24 mouse cellular contexts compared by ENCODE assay signal in genomic region chr15:81851375-81851774, GRCm38 (mm10). TPM values are rescaled to one million over a fixed set of nuclear protein-coding genes. Genes with fewer than 3 reads are reported as not detected.
DNase-seq lines count a peak whose midpoint lies in the region; ATAC-seq and TF ChIP-seq lines count a peak whose summit lies in the region.
"Had no signal": no experiment of that assay in that cellular context is flagged by ENCODE, and none has a peak within 500 bp of the region (broad histone marks: within the 10 kb centered on the region; RNA-seq: fewer than 3 reads in every experiment).

No protein-coding gene starts in this region.

- peaks cover 58% of the 10 kb centered on the region for H3K36me3 ChIP-seq in E14TG2a.4 (ENCODE audit: insufficient read depth, low read length)
- H3K36me3 ChIP-seq in heart, embryonic 11.5 days (ENCODE audit: control insufficient read depth, insufficient read depth, low read length): peaks cover 20% of the 10 kb centered on the region

- peak overlapping the region; percentile 63 for H3K4me3 ChIP-seq in E14TG2a.4 (replicated peaks; ENCODE audit: low read length)
- no peak overlapping the region for H3K4me3 ChIP-seq in cortical plate, adult 2 months (ENCODE audit: insufficient read depth, low read length)
- H3K4me3 ChIP-seq in heart, embryonic 11.5 days (ENCODE audit: low read depth, low read length): no peak overlapping the region
- H3K4me3 ChIP-seq: forebrain, embryonic 12.5 days; heart, embryonic 12.5 days; hindbrain, embryonic 13.5 days; layer of hippocampus, adult 2 months; limb, embryonic 13.5 days; neural tube, embryonic 13.5 days had no signal

- peak; percentile 95 for DNase-seq in heart, adult 11 months
- DNase-seq in heart, adult 9 months (ENCODE audit: low spot score in 2 of 2): no peak
- DNase-seq: adrenal gland, adult 2 months; cerebellum, postnatal 25 days; gastrocnemius, postnatal 14 days; heart, postnatal 14 days; kidney, adult 8-10 months; kidney, postnatal 14 days; layer of hippocampus, postnatal 36 days; lung, postnatal 10 days; right cerebral cortex, postnatal 14 days; spleen, adult 18-20 months had no signal

- no peak for TF ChIP-seq POLR2A in cortical plate, adult 2 months (IDR thresholded peaks at IDR 0.05; ENCODE audit: extremely low read depth, insufficient read depth, low read length)

- WGBS in heart, embryonic 11.5 days (ENCODE audit: insufficient replicate concordance): 94% methylated on average over 15 of the region's 15 CpGs

- H3K4me1 ChIP-seq in E14TG2a.4 (replicated peaks; ENCODE audit: low read depth, low read length): peaks cover 73% of the 10 kb centered on the region
- H3K4me1 ChIP-seq in cortical plate, adult 2 months (ENCODE audit: control insufficient read depth, insufficient read depth, low read length): 0 out of 2 replicates have a peak, but pooled peaks cover 2% of the 10 kb centered on the region
- peaks cover 4% of the 10 kb centered on the region; the same call in 1 of the 2 replicates for H3K4me1 ChIP-seq in heart, embryonic 11.5 days (ENCODE audit: control insufficient read depth, insufficient read depth, low read length)

- ATAC-seq in neutrophil, adult 5-6 weeks (ENCODE audit: extremely low read depth, insufficient number of reproducible peaks, low FRiP score, poor library complexity, severe bottlenecking): 0 out of 2 replicates have a peak, but pooled peaks have one; percentile 6
- ATAC-seq in erythroblast, adult 5-6 weeks (replicated peaks; ENCODE audit: low FRiP score, poor library complexity, severe bottlenecking): no peak
- ATAC-seq in heart, embryonic 11.5 days (replicated peaks; ENCODE audit: insufficient number of reproducible peaks, low FRiP score, low TSS enrichment): no peak
- ATAC-seq: inflammation-experienced regulatory T-cells, adult 6 months had no signal

- H3K27me3 ChIP-seq in E14TG2a.4 (ENCODE audit: insufficient read depth, low read length): no peaks in the 10 kb centered on the region
- no peaks in the 10 kb centered on the region for H3K27me3 ChIP-seq in heart, embryonic 11.5 days (ENCODE audit: control insufficient read depth, insufficient read depth, low read length)
- H3K27me3 ChIP-seq: forebrain, embryonic 12.5 days; heart, embryonic 12.5 days; hindbrain, embryonic 13.5 days; limb, embryonic 13.5 days; neural tube, embryonic 13.5 days had no signal

- no peaks in the 10 kb centered on the region for H3K9me3 ChIP-seq in E14TG2a.4 (ENCODE audit: low read length)
- no peaks in the 10 kb centered on the region for H3K9me3 ChIP-seq in heart, embryonic 11.5 days (replicated peaks; ENCODE audit: control insufficient read depth, low read length)
- H3K9me3 ChIP-seq: forebrain, embryonic 12.5 days; heart, embryonic 12.5 days; hindbrain, embryonic 13.5 days; limb, embryonic 13.5 days; neural tube, embryonic 13.5 days had no signal

- H3K27ac ChIP-seq in cortical plate, adult 2 months (ENCODE audit: insufficient read depth, low read length): 0 out of 2 replicates have a peak overlapping the region, but pooled peaks have one; percentile 12
- no peak overlapping the region for H3K27ac ChIP-seq in heart, embryonic 11.5 days (ENCODE audit: low read depth, low read length)
- H3K27ac ChIP-seq: forebrain, embryonic 12.5 days; hindbrain, embryonic 13.5 days; limb, embryonic 13.5 days; neural tube, embryonic 13.5 days had no signal

- no peak overlapping the region for H3K4me2 ChIP-seq in heart, embryonic 11.5 days
- H3K4me2 ChIP-seq: forebrain, embryonic 12.5 days; heart, embryonic 12.5 days; hindbrain, embryonic 13.5 days; limb, embryonic 13.5 days; neural tube, embryonic 13.5 days had no signal

- no peak overlapping the region for H3K9ac ChIP-seq in heart, embryonic 11.5 days (ENCODE audit: low read depth, low read length)
- H3K9ac ChIP-seq: forebrain, embryonic 12.5 days; heart, embryonic 12.5 days; hindbrain, embryonic 13.5 days; neural tube, embryonic 13.5 days had no signal

- TF ChIP-seq CTCF in E14TG2a.4 (conservative IDR thresholded peaks at IDR 0.05; ENCODE audit: low read length): no peak
- TF ChIP-seq CTCF in cortical plate, adult 2 months (IDR thresholded peaks at IDR 0.05; ENCODE audit: extremely low read depth, insufficient read depth, low read length): no peak

RNA-seq across cellular contexts. Expression of gene Tob2, which starts 7.2 kb away (rescaled TPM):
- 19.9 and 21.0 TPM in 2 replicates for polyA plus RNA-seq in cortical plate, adult 2 months (2012; rRNA removed)
- 44.3 and 48.5 TPM in 2 replicates for total RNA-seq in neutrophil, adult 5-6 weeks (2017)
- 6.3 and 9.6 TPM in 2 replicates for total RNA-seq in erythroblast, adult 5-6 weeks (2015; ENCODE audit: low replicate concordance)
- total RNA-seq in erythroblast, adult 5-6 weeks (2017; ENCODE audit: low replicate concordance): 5.3 and 7.2 TPM in 2 replicates
- polyA plus RNA-seq in heart, embryonic 11.5 days (2014; fragmentation: Nextera tagmentation; extraction: Ambion mirVana): 9.9 and 12.1 TPM in 2 replicates

RNA-seq across cellular contexts. Expression of gene Phf5a, which starts 20.3 kb away (rescaled TPM):
- 53.3 and 57.7 TPM in 2 replicates for polyA plus RNA-seq in cortical plate, adult 2 months (2012; rRNA removed)
- 42.9 and 65.9 TPM in 2 replicates for total RNA-seq in neutrophil, adult 5-6 weeks (2017)
- 29.7 and 33.0 TPM in 2 replicates for total RNA-seq in erythroblast, adult 5-6 weeks (2015; ENCODE audit: low replicate concordance)
- 19.8 and 45.9 TPM in 2 replicates for total RNA-seq in erythroblast, adult 5-6 weeks (2017; ENCODE audit: low replicate concordance)
- polyA plus RNA-seq in heart, embryonic 11.5 days (2014; fragmentation: Nextera tagmentation; extraction: Ambion mirVana): 119 and 131 TPM in 2 replicates

RNA-seq across cellular contexts. Expression of gene Aco2, which starts 20.7 kb away (rescaled TPM):
- 533 and 545 TPM in 2 replicates for polyA plus RNA-seq in cortical plate, adult 2 months (2012; rRNA removed)
- 86.2 and 108 TPM in 2 replicates for total RNA-seq in neutrophil, adult 5-6 weeks (2017)
- total RNA-seq in erythroblast, adult 5-6 weeks (2015; ENCODE audit: low replicate concordance): 16.3 and 37.8 TPM in 2 replicates
- 29.7 and 59.3 TPM in 2 replicates for total RNA-seq in erythroblast, adult 5-6 weeks (2017; ENCODE audit: low replicate concordance)
- 398 and 483 TPM in 2 replicates for polyA plus RNA-seq in heart, embryonic 11.5 days (2014; fragmentation: Nextera tagmentation; extraction: Ambion mirVana)

RNA-seq across cellular contexts. Expression of gene Tef, which starts 49.2 kb away (rescaled TPM):
- 318 and 326 TPM in 2 replicates for polyA plus RNA-seq in cortical plate, adult 2 months (2012; rRNA removed)
- total RNA-seq in neutrophil, adult 5-6 weeks (2017): 26.2 and 29.4 TPM in 2 replicates
- 0.38 and 2.3 TPM in 2 replicates for total RNA-seq in erythroblast, adult 5-6 weeks (2015; ENCODE audit: low replicate concordance)
- total RNA-seq in erythroblast, adult 5-6 weeks (2017; ENCODE audit: low replicate concordance): 0.98 and 2.0 TPM in 2 replicates
- 15.0 and 16.3 TPM in 2 replicates for polyA plus RNA-seq in heart, embryonic 11.5 days (2014; fragmentation: Nextera tagmentation; extraction: Ambion mirVana)
